ENCODE assay signal across 12 mouse cellular contexts in genomic region chr2:157349121-157349778, GRCm38 (mm10). TPM values are rescaled to one million over a fixed set of nuclear protein-coding genes. Genes with fewer than 3 reads are reported as not detected.
DNase-seq lines count a peak whose midpoint lies in the region; ATAC-seq lines count a peak whose summit lies in the region.
"Had no signal": no experiment of that assay in that cellular context is flagged by ENCODE, and none has a peak within 500 bp of the region (broad histone marks: within the 10 kb centered on the region; RNA-seq: fewer than 3 reads in every experiment).

No protein-coding gene starts in this region.

- H3K27ac ChIP-seq in forebrain, embryonic 10.5 days, result peak overlapping the region; percentile 74
- H3K27ac ChIP-seq in intestine, embryonic 15.5 days, result peak overlapping the region; percentile 66
- peak overlapping the region; percentile 96 for H3K27ac ChIP-seq in neural tube, embryonic 13.5 days (replicated peaks)
- H3K27ac ChIP-seq in liver, embryonic 12.5 days, result no peak overlapping the region
- H3K27ac ChIP-seq: heart, embryonic 13.5 days; kidney, postnatal 0 days had no signal

- DNase-seq in frontal cortex, postnatal 10 days (ENCODE audit: low spot score in 2 of 2), result no peak
- no peak for DNase-seq in forebrain, embryonic 10.5 days (ENCODE audit: extremely low spot score, low spot score)
- no peak for DNase-seq in thymus, postnatal 10 days (ENCODE audit: low spot score in 2 of 2)
- no peak for DNase-seq in frontal cortex, adult 2 months (ENCODE audit: extremely low spot score in 1 of 2, low spot score in 1 of 2)

- H3K36me3 ChIP-seq in forebrain, embryonic 10.5 days (replicated peaks), result no peaks in the 10 kb centered on the region
- H3K36me3 ChIP-seq in intestine, embryonic 15.5 days, result no peaks in the 10 kb centered on the region
- H3K36me3 ChIP-seq in neural tube, embryonic 13.5 days, result no peaks in the 10 kb centered on the region
- H3K36me3 ChIP-seq in liver, embryonic 12.5 days, result no peaks in the 10 kb centered on the region
- H3K36me3 ChIP-seq: heart, embryonic 13.5 days had no signal

- H3K4me1 ChIP-seq in forebrain, embryonic 10.5 days, result peaks cover 39% of the 10 kb centered on the region
- peaks cover 16% of the 10 kb centered on the region; the same call in 1 of the 2 replicates for H3K4me1 ChIP-seq in intestine, embryonic 15.5 days (replicated peaks)
- H3K4me1 ChIP-seq in neural tube, embryonic 13.5 days (replicated peaks), result peaks cover 41% of the 10 kb centered on the region
- no peaks in the 10 kb centered on the region for H3K4me1 ChIP-seq in liver, embryonic 12.5 days

- H3K27me3 ChIP-seq in forebrain, embryonic 10.5 days (ENCODE audit: poor library complexity, severe bottlenecking), result no peaks in the 10 kb centered on the region
- H3K27me3 ChIP-seq in intestine, embryonic 15.5 days (replicated peaks), result no peaks in the 10 kb centered on the region
- no peaks in the 10 kb centered on the region for H3K27me3 ChIP-seq in neural tube, embryonic 13.5 days
- peaks cover 15% of the 10 kb centered on the region for H3K27me3 ChIP-seq in liver, embryonic 12.5 days (replicated peaks)
- H3K27me3 ChIP-seq: heart, embryonic 13.5 days had no signal

- H3K9ac ChIP-seq in intestine, embryonic 15.5 days, result 0 out of 2 replicates have a peak overlapping the region, but pooled peaks have one; percentile 23
- peak overlapping the region; percentile 55 for H3K9ac ChIP-seq in neural tube, embryonic 13.5 days
- no peak overlapping the region for H3K9ac ChIP-seq in liver, embryonic 12.5 days
- H3K9ac ChIP-seq: heart, embryonic 13.5 days had no signal

- 70% methylated on average over 12 of the region's 12 CpGs for WGBS in forebrain, embryonic 10.5 days
- 54% methylated on average over 12 of the region's 12 CpGs for WGBS in intestine, embryonic 15.5 days
- WGBS in neural tube, embryonic 13.5 days, result 42% methylated on average over 12 of the region's 12 CpGs
- 58% methylated on average over 12 of the region's 12 CpGs for WGBS in liver, embryonic 12.5 days (ENCODE audit: insufficient replicate concordance)

- ATAC-seq in frontal cortex, adult (ENCODE audit: low TSS enrichment), result peak; percentile 48; the same call in 1 of the 2 replicates
- 0 out of 2 replicates have a peak, but pooled peaks have one; percentile 35 for ATAC-seq in intestine, embryonic 15.5 days
- ATAC-seq in neural tube, embryonic 13.5 days (ENCODE audit: low read depth), result no peak
- ATAC-seq in liver, embryonic 12.5 days, result no peak

- no peaks in the 10 kb centered on the region for H3K9me3 ChIP-seq in forebrain, embryonic 10.5 days
- no peaks in the 10 kb centered on the region for H3K9me3 ChIP-seq in intestine, embryonic 15.5 days
- no peaks in the 10 kb centered on the region for H3K9me3 ChIP-seq in neural tube, embryonic 13.5 days
- no peaks in the 10 kb centered on the region for H3K9me3 ChIP-seq in liver, embryonic 12.5 days (replicated peaks)
- H3K9me3 ChIP-seq: heart, embryonic 13.5 days had no signal

- no peak overlapping the region for H3K4me3 ChIP-seq in forebrain, embryonic 10.5 days
- H3K4me3 ChIP-seq in intestine, embryonic 15.5 days (replicated peaks), result no peak overlapping the region
- H3K4me3 ChIP-seq in neural tube, embryonic 13.5 days, result no peak overlapping the region
- H3K4me3 ChIP-seq in liver, embryonic 12.5 days, result no peak overlapping the region
- H3K4me3 ChIP-seq: erythroblast, embryonic 14.5 days; heart, embryonic 13.5 days had no signal

- no peak overlapping the region for H3K4me2 ChIP-seq in intestine, embryonic 15.5 days (replicated peaks)
- peak overlapping the region; percentile 29 for H3K4me2 ChIP-seq in neural tube, embryonic 13.5 days
- H3K4me2 ChIP-seq in liver, embryonic 12.5 days, result no peak overlapping the region
- H3K4me2 ChIP-seq: heart, embryonic 13.5 days had no signal

RNA-seq across cellular contexts. Expression of gene Ghrh, which starts 1.9 kb away (rescaled TPM):
- 0.34 TPM in 1 of 2 replicates, not detected in the other for polyA plus RNA-seq in forebrain, embryonic 10.5 days (2016; fragmentation: Nextera tagmentation; extraction: Ambion mirVana)
- 0.64 and 1.00 TPM in 2 replicates for polyA plus RNA-seq in intestine, embryonic 15.5 days (2015; fragmentation: Nextera tagmentation; extraction: Ambion mirVana)
- 0.57 and 0.68 TPM in 2 replicates for polyA plus RNA-seq in neural tube, embryonic 13.5 days (2015; fragmentation: Nextera tagmentation; extraction: Ambion mirVana)
- not detected in 2 replicates for polyA plus RNA-seq in liver, embryonic 12.5 days (2016; fragmentation: Nextera tagmentation; extraction: Ambion mirVana)
- 1.4 and 3.6 TPM in 2 replicates for polyA plus RNA-seq in frontal cortex, adult 2 months (2012; rRNA removed)
- polyA plus RNA-seq: C2C12; erythroblast, embryonic 14.5 days; heart, embryonic 13.5 days; kidney, postnatal 0 days had no signal

RNA-seq across cellular contexts. Expression of gene Manbal, which starts 18.1 kb away (rescaled TPM):
- 64.4 and 68.1 TPM in 2 replicates for polyA plus RNA-seq in forebrain, embryonic 10.5 days (2016; fragmentation: Nextera tagmentation; extraction: Ambion mirVana)
- polyA plus RNA-seq in intestine, embryonic 15.5 days (2015; fragmentation: Nextera tagmentation; extraction: Ambion mirVana), result 68.4 and 73.7 TPM in 2 replicates
- polyA plus RNA-seq in neural tube, embryonic 13.5 days (2015; fragmentation: Nextera tagmentation; extraction: Ambion mirVana), result 77.6 and 89.9 TPM in 2 replicates
- 26.6 and 28.0 TPM in 2 replicates for polyA plus RNA-seq in liver, embryonic 12.5 days (2016; fragmentation: Nextera tagmentation; extraction: Ambion mirVana)
- 98.3 and 103 TPM in 2 replicates for polyA plus RNA-seq in frontal cortex, adult 2 months (2012; rRNA removed)

Comparison
In these comparisons a context has a peak if more than half of its experiments do, and no peak if none do; other contexts are left out.
1. ATAC-seq: peak in frontal cortex, adult (single experiment) and intestine, embryonic 15.5 days (single experiment); none in neural tube, embryonic 13.5 days (single experiment) and liver, embryonic 12.5 days (single experiment).